Mouse (Mus musculus): ENCODE measurements around the gene Gm26620. TPM values are rescaled to one million over a fixed set of nuclear protein-coding genes. Genes with fewer than 3 reads are reported as not detected.

Gene Gm26620
- polyA plus RNA-seq, 1 experiment = 0.67 TPM

DNA sequence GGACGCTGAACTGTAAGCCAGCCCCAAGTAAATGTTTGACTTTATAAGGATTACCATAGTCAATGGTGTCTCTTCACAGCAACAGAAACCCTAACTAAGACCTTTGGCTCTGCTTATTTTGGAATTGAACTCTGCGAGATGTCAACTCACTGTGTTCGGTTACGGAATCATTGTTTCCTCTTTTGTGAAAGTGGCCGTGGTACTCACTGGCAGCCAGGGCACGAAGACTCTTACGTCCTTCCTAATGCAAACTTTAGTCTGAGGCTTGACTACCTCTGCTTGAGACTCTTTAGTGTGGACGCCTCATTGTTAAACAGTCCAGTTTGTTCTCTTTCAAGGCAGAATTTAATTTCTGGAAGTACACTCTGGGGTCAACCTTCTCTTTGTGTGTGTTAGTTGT, 34.4 kb downstream of the Gm26620 start:
- DNase-seq (ENCODE audit: low read depth) = no peak
- TF ChIP-seq POLR2A (IDR thresholded peaks at IDR 0.05; ENCODE audit: borderline replicate concordance, extremely low read depth, insufficient read depth, insufficient read length, poor library complexity, severe bottlenecking) (no peak), CTCF (IDR thresholded peaks at IDR 0.05; ENCODE audit: borderline replicate concordance, extremely low read depth, insufficient read depth, insufficient read length) (no peak)

DNA sequence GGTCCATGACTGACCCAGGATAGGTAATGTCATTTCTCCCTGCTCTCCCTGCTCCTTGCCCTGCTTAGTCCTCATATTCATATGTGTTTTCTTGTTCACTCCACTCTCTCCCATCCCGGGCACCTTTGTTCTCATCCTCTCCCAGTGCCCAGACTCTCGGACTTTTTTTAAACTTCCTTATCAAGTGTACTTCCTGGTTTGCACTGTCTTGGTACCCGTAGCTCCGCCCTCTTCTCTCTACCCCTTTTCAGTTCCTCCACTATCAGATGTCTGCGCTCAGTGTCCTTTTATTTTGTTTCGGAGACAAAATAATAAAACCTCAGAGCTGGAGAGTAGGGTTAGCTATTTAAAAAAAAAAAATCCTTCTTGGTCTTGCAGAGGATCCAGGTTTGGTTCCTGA, 39.6 kb downstream of the Gm26620 start:
- no peak for TF ChIP-seq POLR2A (IDR thresholded peaks at IDR 0.05; ENCODE audit: borderline replicate concordance, extremely low read depth, insufficient read depth, insufficient read length, poor library complexity, severe bottlenecking)
- no peak for TF ChIP-seq CTCF (IDR thresholded peaks at IDR 0.05; ENCODE audit: borderline replicate concordance, extremely low read depth, insufficient read depth, insufficient read length)
- no peak for DNase-seq (ENCODE audit: low read depth)

DNA sequence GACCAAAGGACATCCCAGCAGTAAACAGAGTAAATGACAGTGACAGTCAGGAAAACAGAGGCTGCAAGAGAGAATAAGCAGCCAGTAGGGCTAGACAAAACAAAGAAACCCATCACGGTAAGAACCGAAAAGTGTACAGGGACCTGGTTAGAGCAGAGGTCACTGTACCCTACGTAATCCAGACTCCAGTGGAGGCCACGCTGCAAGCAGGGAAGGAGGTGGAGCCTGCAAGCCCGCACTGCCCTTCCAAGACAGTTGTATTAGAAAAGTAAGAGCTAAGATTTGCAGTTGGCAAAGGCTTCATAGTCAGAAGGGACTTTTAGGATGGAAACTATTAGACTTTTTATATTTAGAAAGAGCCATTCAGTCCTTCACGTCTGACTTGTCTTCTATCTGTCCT, 42.1 kb downstream of the Gm26620 start:
- TF ChIP-seq POLR2A (IDR thresholded peaks at IDR 0.05; ENCODE audit: borderline replicate concordance, extremely low read depth, insufficient read depth, insufficient read length, poor library complexity, severe bottlenecking) (no peak), CTCF (IDR thresholded peaks at IDR 0.05; ENCODE audit: borderline replicate concordance, extremely low read depth, insufficient read depth, insufficient read length) (no peak)
- DNase-seq (ENCODE audit: low read depth) = no peak

DNA sequence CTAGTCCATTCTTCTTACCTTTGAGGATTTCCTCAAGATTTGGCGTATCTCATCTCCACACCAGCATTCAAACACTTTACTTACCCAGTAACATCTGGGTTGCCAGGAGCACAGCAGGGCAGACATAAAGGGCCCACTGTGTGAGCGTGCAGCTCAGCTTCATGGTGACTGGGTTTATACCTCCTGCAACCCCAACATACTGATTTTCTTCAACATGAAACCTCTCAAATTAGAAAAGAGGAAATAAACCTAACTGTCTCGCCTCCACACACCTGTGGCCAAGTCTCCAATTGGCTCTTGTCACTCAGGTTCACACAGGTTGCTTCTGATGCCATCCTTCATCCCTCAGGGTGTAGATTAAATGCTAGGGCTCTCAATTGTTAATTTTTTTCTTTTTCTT, 42.5 kb downstream of the Gm26620 start, which contains the start of gene Fcrla:
Gene Fcrla (minus strand): TSS at position 206 of the 400 bp plus-strand sequence.
- TF ChIP-seq POLR2A (IDR thresholded peaks at IDR 0.05; ENCODE audit: borderline replicate concordance, extremely low read depth, insufficient read depth, insufficient read length, poor library complexity, severe bottlenecking) = no peak
- TF ChIP-seq CTCF (IDR thresholded peaks at IDR 0.05; ENCODE audit: borderline replicate concordance, extremely low read depth, insufficient read depth, insufficient read length) = no peak

DNA sequence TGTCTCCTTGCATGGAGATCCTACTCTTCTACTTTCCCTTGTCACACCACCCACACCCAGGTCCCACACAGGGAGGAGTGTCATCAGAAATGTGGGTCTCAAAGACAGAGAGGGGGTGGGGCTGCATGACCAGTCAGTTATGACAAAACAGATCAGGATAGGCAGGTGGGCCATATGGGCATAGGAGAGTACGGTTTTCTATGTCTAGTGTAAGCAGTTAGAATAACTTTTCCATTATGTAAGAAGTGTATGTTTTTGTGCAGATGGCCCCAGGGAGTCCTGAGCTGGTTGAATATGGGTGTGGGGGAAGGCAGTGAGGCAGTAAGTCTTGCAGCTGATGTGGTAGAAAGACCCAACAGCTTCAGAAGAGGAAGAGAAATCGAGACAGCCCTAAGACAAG, 43.6 kb downstream of the Gm26620 start:
- no peak for TF ChIP-seq POLR2A (IDR thresholded peaks at IDR 0.05; ENCODE audit: borderline replicate concordance, extremely low read depth, insufficient read depth, insufficient read length, poor library complexity, severe bottlenecking)
- TF ChIP-seq CTCF (IDR thresholded peaks at IDR 0.05; ENCODE audit: borderline replicate concordance, extremely low read depth, insufficient read depth, insufficient read length) = no peak
- no peak for DNase-seq (ENCODE audit: low read depth)

More for the DNA sequence above, 42.5 kb downstream of the Gm26620 start, which contains the start of gene Fcrla:
- no peak for DNase-seq (ENCODE audit: low read depth)

DNA sequence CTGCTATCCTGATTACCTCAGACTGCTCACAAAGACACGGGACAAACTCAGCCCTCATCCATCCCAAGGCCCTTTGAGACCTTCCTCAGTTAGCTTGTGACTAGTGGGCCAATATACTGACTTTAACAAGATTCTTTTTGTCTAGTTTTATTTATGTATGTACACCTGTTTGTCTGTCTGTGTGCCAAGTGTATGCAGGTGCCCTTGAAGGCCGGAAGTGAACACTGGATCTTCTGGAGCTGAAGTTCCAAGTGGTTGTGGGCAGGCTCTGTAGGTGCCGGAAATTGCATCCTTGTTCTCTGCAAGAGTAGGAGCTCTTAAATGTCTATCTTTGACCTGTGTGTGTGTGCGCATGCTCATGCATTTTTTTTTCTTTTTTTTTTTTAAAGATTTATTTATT, 44.4 kb downstream of the Gm26620 start:
- DNase-seq (ENCODE audit: low read depth) = no peak
- TF ChIP-seq POLR2A (IDR thresholded peaks at IDR 0.05; ENCODE audit: borderline replicate concordance, extremely low read depth, insufficient read depth, insufficient read length, poor library complexity, severe bottlenecking) (no peak), CTCF (IDR thresholded peaks at IDR 0.05; ENCODE audit: borderline replicate concordance, extremely low read depth, insufficient read depth, insufficient read length) (no peak)

DNA sequence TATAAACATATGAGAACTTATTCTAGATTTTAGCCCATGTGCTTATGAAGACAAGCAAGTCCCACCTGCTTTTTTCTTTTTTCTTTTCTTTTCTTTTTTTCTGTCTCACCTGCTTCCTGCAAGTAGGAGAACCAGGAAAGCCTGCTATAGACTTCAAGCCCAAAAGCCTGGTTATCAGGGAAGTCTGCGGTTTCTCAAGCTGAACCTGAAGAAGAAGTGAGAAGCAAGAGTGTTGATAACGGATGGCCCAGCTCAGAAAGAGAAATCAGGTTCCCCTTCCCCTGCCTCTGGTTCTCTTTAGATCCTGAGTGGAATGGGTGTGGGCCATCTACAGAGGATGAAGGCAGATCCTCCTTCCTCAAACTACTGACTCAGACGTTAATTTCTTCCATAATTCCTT, 47.2 kb downstream of the Gm26620 start:
- TF ChIP-seq POLR2A (IDR thresholded peaks at IDR 0.05; ENCODE audit: borderline replicate concordance, extremely low read depth, insufficient read depth, insufficient read length, poor library complexity, severe bottlenecking) (no peak), CTCF (IDR thresholded peaks at IDR 0.05; ENCODE audit: borderline replicate concordance, extremely low read depth, insufficient read depth, insufficient read length) (no peak)

DNA sequence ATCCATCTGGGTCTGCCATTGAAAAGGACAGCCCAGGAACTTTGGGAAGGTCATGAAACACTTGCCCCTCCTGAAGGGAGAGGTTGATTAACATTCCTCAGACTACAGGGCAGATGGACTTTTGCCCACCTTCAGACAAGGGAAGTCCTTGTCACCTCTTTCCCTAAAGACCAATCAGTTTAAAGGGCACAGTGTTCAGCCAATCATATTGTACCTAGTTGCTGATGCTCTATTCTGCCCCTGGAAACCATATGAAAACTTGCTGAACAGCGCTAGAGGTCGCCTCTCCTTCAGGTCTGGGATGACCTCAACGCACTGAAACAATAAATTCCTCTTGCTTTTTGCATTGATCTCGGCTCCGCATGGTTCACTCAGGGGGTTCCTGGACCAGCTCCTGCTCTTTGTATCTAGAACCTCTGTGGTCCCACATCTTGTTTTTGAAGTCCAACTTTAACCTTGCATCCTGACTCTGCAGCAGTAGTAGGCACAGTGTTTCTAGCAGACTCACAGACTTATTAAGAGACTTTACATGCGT, 48.6 kb downstream of the Gm26620 start:
- DNase-seq (ENCODE audit: low read depth) = no peak
- TF ChIP-seq POLR2A (IDR thresholded peaks at IDR 0.05; ENCODE audit: borderline replicate concordance, extremely low read depth, insufficient read depth, insufficient read length, poor library complexity, severe bottlenecking) (no peak), CTCF (IDR thresholded peaks at IDR 0.05; ENCODE audit: borderline replicate concordance, extremely low read depth, insufficient read depth, insufficient read length) (no peak)

More for the DNA sequence above, 47.2 kb downstream of the Gm26620 start:
- no peak for DNase-seq (ENCODE audit: low read depth)

DNA sequence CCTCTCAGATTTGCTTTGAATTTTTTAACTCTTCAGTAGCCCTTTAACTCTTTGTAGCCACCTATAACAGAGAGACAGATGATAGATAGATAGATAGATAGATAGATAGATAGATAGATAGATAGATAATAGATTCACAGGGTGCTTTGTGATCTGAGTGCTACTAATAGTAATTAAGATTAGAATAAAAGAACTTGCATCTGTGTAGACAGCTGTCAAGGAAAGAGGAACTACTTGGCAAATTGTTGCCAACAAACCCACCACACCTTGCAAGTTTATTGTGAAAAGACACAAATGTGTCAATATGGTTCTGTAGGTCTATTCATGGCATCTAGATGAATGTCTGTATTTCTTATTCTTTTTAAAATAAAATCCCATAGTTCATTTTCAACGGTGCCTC, 49.1 kb downstream of the Gm26620 start:
- no peak for DNase-seq (ENCODE audit: low read depth)
- TF ChIP-seq POLR2A (IDR thresholded peaks at IDR 0.05; ENCODE audit: borderline replicate concordance, extremely low read depth, insufficient read depth, insufficient read length, poor library complexity, severe bottlenecking) = no peak
- TF ChIP-seq CTCF (IDR thresholded peaks at IDR 0.05; ENCODE audit: borderline replicate concordance, extremely low read depth, insufficient read depth, insufficient read length) = no peak

DNA sequence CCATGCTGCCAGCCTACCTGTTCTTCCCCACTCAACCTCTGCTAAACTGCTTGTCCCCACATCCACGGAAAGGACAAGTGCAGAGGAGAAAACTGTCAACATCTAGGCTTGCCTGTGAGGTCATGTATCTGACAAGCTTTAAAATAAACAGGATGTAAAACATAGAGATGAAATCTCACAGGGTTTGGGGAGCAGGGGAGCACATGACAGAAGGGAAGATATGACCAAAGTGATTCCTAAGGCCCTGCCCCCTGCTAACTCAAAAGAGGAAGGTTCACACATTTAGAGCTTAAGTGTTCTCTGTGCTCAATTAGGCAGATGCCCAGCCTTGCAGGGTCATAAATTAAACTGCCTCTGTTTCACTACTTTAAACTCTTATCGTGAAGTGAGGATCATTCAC, 49.5 kb downstream of the Gm26620 start:
- DNase-seq (ENCODE audit: low read depth) = no peak
- TF ChIP-seq POLR2A (IDR thresholded peaks at IDR 0.05; ENCODE audit: borderline replicate concordance, extremely low read depth, insufficient read depth, insufficient read length, poor library complexity, severe bottlenecking) (no peak), CTCF (IDR thresholded peaks at IDR 0.05; ENCODE audit: borderline replicate concordance, extremely low read depth, insufficient read depth, insufficient read length) (no peak)

Other genes starting within 250 kb of the Gm26620 start
- gene Olfml2b, start 240.5 kb upstream of the Gm26620 start, polyA plus RNA-seq (2012; rRNA removed) = 6.5 and 6.7 TPM in 2 replicates
- gene Atf6, start 17.3 kb upstream of the Gm26620 start, polyA plus RNA-seq (2012; rRNA removed) = 8.9 and 10.9 TPM in 2 replicates
- 41.5 and 43.8 TPM in 2 replicates for gene Dusp12, start 475 bp downstream of the Gm26620 start, polyA plus RNA-seq (2012; rRNA removed)
- gene Fcrlb, start 27.9 kb downstream of the Gm26620 start, polyA plus RNA-seq (2012; rRNA removed) = 0.37 and 0.44 TPM in 2 replicates
- not detected in 2 replicates for gene Fcrla, start 42.5 kb downstream of the Gm26620 start, polyA plus RNA-seq (2012; rRNA removed)
- gene Fcgr2b, start 91.5 kb downstream of the Gm26620 start, polyA plus RNA-seq (2012; rRNA removed) = 0.86 and 1.4 TPM in 2 replicates
- gene Fcgr4, start 133.9 kb downstream of the Gm26620 start, polyA plus RNA-seq (2012; rRNA removed) = 0.34 and 0.38 TPM in 2 replicates
- 4.9 and 7.4 TPM in 2 replicates for gene Fcgr3, start 179.9 kb downstream of the Gm26620 start, polyA plus RNA-seq (2012; rRNA removed)
- gene Cfap126, start 228.9 kb downstream of the Gm26620 start, polyA plus RNA-seq (2012; rRNA removed) = 9.8 and 16.7 TPM in 2 replicates

Measured in brain, embryonic 14.5 days (tissue).